Mouse (Mus musculus) gonadal fat pad, adult 2 months (tissue): ENCODE data around the gene Nt5m. TPM values are rescaled to one million over a fixed set of nuclear protein-coding genes. Genes with fewer than 3 reads are reported as not detected.

Source experiments
- DNase-seq: peaks from one replicate; pipeline ENCODE4 v3.0.0-alpha.2; 2012; ENCODE audit warnings: low read depth
- polyA plus RNA-seq: library from polyadenylated mRNA; depleted of rRNA; stranded (reverse); fragments of >200 nt; gene quantifications from 2 replicates; pipeline ENCODE4 v1.2.3, GENCODE M21; 2012

Nt5m gene
- polyA plus RNA-seq, 1 experiment: 39.2 TPM

- DNase-seq: no peak
These were observed 346 bp downstream of the Nt5m start, which contains the start of gene Cops3 for GRCm38 (mm10) chr11:59839459-59840126. Cops3 (minus strand) TSS chr11:59839838.

GRCm38 (mm10) chr11:59846311-59846710 lies 7.1 kb downstream of the Nt5m start:
- no peak for DNase-seq

- no peak for DNase-seq
These were observed 7.9 kb downstream of the Nt5m start for GRCm38 (mm10) chr11:59847131-59847530.

GRCm38 (mm10) chr11:59847891-59848884 lies 8.9 kb downstream of the Nt5m start:
- DNase-seq: no peak

GRCm38 (mm10) chr11:59852865-59853264 lies 13.6 kb downstream of the Nt5m start:
- DNase-seq: no peak

- DNase-seq: no peak
These were observed 21.2 kb downstream of the Nt5m start for GRCm38 (mm10) chr11:59860467-59860866.

- no peak for DNase-seq
These were observed 25.1 kb downstream of the Nt5m start for GRCm38 (mm10) chr11:59864316-59864715.

GRCm38 (mm10) chr11:59872124-59872523 lies 32.9 kb downstream of the Nt5m start:
- no peak for DNase-seq

- no peak for DNase-seq
These were observed 40.8 kb downstream of the Nt5m start for GRCm38 (mm10) chr11:59880031-59880430.

- no peak for DNase-seq
These were observed 46.2 kb downstream of the Nt5m start for GRCm38 (mm10) chr11:59885217-59885986.

- DNase-seq: no peak
These were observed 47.7 kb downstream of the Nt5m start for GRCm38 (mm10) chr11:59886952-59887351.

- DNase-seq: no peak
These were observed 48.9 kb downstream of the Nt5m start for GRCm38 (mm10) chr11:59888151-59888550.

GRCm38 (mm10) chr11:59891854-59892253 lies 52.6 kb downstream of the Nt5m start:
- no peak for DNase-seq

GRCm38 (mm10) chr11:59893153-59893788 lies 54.0 kb downstream of the Nt5m start:
- no peak for DNase-seq

- no peak for DNase-seq
These were observed 55.7 kb downstream of the Nt5m start for GRCm38 (mm10) chr11:59894916-59895315.

GRCm38 (mm10) chr11:59895316-59895715 lies 56.1 kb downstream of the Nt5m start:
- no peak for DNase-seq

GRCm38 (mm10) chr11:59897981-59898599 lies 58.8 kb downstream of the Nt5m start:
- DNase-seq: no peak

GRCm38 (mm10) chr11:59899711-59900685 lies 60.8 kb downstream of the Nt5m start:
- DNase-seq: peak; percentile 49

GRCm38 (mm10) chr11:59900995-59901394 lies 61.7 kb downstream of the Nt5m start:
- DNase-seq: no peak
